Mouse (Mus musculus) activated CD4-positive, CD25-positive, alpha-beta regulatory T cell, adult 4 months (primary cell): ENCODE data around the gene Rtcb. TPM values are rescaled to one million over a fixed set of nuclear protein-coding genes. Genes with fewer than 3 reads are reported as not detected.

Experiments used
- ATAC-seq: one replicate; pipeline ENCODE4 v1.8.0; 2017
- polyA plus RNA-seq, 2 experiments: library from polyadenylated mRNA; unstranded; fragments of 100-300 nt; shearing (Covaris generic); gene quantifications; one replicate each; pipeline ENCODE4 v1.2.1; 2017

Gene Rtcb
- polyA plus RNA-seq, 2 experiments from 2014 or later: 151 to 173 TPM

GRCm38 (mm10) chr10:85936280-85936965 is 21.2 kb downstream of the Rtcb start:
- no peak for ATAC-seq

DNA sequence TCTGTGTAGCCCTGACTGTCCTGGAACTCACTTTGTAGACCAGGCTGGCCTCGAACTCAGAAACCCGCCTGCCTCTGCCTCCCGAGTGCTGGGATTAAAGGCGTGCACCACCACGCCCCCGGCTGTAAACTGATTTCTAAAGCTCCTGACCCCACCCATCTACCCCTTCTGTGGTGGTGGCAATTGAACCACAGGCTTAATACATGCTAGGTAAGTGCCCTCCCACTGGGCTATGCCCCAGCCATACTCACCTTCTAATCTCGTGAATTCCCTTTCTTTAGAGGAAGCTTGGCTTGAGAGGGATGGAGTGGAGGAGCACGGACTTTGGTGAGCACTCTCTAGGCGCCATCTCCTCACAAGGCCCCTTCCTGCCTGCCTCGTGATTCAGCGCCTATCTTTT is 27.7 kb downstream of the Rtcb start:
- no peak for ATAC-seq

- ATAC-seq: no peak
Measured at GRCm38 (mm10) chr10:85929208-85929591, 28.4 kb downstream of the Rtcb start.

- ATAC-seq: peak; percentile 78
Measured at GRCm38 (mm10) chr10:85928499-85929207, 29.0 kb downstream of the Rtcb start.

GRCm38 (mm10) chr10:85927676-85928445 is 29.8 kb downstream of the Rtcb start, which contains the start of gene Ascl4:
Gene Ascl4 (plus strand): TSS chr10:85927681.
- ATAC-seq: peak; percentile 33

DNA sequence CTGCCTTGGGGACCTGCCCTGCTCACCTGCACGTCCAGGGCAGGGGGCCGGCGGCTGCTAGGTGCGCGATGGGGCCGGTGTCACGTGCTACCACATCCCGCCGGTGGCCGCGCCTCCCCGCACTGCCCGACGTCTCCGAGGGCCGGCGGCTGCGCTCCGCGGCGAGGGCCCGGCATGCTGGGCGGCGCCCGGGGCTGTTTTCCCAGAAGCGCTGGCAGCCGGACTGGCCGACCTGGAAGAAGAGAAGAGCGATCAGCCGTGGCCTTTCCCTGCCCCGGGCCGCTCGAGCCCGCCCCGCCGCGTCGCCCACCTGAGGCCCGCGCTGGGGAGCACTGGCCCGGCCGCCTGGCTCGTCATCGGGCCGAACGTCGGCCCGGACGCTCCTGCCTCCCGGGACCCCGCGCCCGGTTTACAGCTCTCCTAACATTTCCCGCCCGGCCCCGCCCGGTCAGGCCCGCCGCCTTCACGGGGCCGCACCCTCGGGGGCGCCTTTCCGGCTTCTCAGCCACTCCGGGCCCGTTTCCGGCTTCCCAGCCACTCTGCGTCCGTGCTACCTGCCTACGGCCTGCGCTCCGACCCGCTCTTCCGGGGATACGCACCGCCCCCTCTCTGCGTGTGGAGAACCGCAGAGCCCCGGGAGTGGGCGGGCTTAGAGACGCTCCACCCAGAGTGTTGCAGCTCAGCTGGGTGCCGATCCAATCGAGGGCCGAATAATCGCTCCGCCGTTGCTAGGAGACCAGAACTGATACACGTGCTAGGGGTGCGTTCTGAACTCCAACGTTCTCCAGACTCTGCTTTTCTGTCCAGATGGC is 40.9 kb downstream of the Rtcb start, which contains the start of gene Prdm4:
Gene Prdm4, minus strand, starts transcription at position 645 of the 812 bp plus-strand sequence.
- ATAC-seq: peak; percentile 99

Other genes starting within 250 kb of the Rtcb start
- 10 to 100 TPM; 42.9 to 44.3 TPM for gene Pwp1, start 128.3 kb downstream of the Rtcb start, polyA plus RNA-seq
- 1 to 10 TPM; 4.8 to 5.2 TPM for gene Prdm4, start 40.7 kb downstream of the Rtcb start, polyA plus RNA-seq
- gene Ascl4, start 30.1 kb downstream of the Rtcb start, polyA plus RNA-seq: under 1 TPM; 0.16 to 0.23 TPM
- gene Bpifc, start 54.1 kb upstream of the Rtcb start, polyA plus RNA-seq: under 1 TPM in 1 of 2 experiments, not detected in 1; 0.17 TPM
- 10 to 100 TPM; 43.0 to 47.5 TPM for gene Fbxo7, start 64.1 kb upstream of the Rtcb start, polyA plus RNA-seq